Mouse (Mus musculus): ENCODE measurements around the gene Slc37a1. TPM values are rescaled to one million over a fixed set of nuclear protein-coding genes. Genes with fewer than 3 reads are reported as not detected.

Gene Slc37a1
- total and polyA plus RNA-seq, 2 experiments, result 1.4 to 4.7 TPM

DNA sequence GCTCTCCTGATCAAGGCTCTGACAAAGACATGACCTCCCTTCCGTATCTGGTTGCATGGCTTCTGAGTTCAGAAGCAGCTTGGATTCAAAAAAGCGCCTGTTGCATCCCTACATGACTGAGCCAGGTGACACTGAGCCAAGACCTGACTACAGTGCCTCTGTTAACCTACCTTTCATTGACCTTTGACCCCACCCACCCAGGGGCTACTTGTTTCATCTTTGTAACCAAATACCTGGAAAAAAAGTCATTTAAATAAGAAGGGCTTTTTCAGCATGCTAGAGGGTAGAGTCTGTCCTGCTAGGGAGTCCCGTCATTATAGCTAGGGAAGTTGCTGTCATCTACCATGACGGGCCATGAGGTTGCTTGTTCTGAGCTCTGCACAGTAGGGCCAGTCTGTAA, 16.8 kb downstream of the Slc37a1 start:
- H3K27me3 ChIP-seq (ENCODE audit: control insufficient read depth, insufficient read depth, low read length), result no peaks in the 10 kb centered on the region
- no peak for DNase-seq (ENCODE audit: extremely low read depth, low read depth, low spot score)
- H3K4me1 ChIP-seq (ENCODE audit: control insufficient read depth, insufficient read depth, low read length), result peaks cover 6% of the 10 kb centered on the region; the same call in 1 of the 2 replicates
- H3K27ac ChIP-seq (replicated peaks; ENCODE audit: insufficient read depth, low read depth, low read length), result no peak overlapping the region
- no peaks in the 10 kb centered on the region for H3K79me2 ChIP-seq (ENCODE audit: control insufficient read depth, insufficient read depth, low read length)
- TF ChIP-seq CTCF (IDR thresholded peaks at IDR 0.05; ENCODE audit: low read depth, low read length), result no peak
- no peaks in the 10 kb centered on the region for H3K36me3 ChIP-seq (ENCODE audit: control insufficient read depth, insufficient read depth, low read length)
- 65% methylated on average over 4 of the region's 4 CpGs for WGBS
- no peak overlapping the region for H3K4me3 ChIP-seq (ENCODE audit: insufficient read depth, low read depth, low read length)
- H3K9ac ChIP-seq (ENCODE audit: low read depth, low read length), result no peak overlapping the region

DNA sequence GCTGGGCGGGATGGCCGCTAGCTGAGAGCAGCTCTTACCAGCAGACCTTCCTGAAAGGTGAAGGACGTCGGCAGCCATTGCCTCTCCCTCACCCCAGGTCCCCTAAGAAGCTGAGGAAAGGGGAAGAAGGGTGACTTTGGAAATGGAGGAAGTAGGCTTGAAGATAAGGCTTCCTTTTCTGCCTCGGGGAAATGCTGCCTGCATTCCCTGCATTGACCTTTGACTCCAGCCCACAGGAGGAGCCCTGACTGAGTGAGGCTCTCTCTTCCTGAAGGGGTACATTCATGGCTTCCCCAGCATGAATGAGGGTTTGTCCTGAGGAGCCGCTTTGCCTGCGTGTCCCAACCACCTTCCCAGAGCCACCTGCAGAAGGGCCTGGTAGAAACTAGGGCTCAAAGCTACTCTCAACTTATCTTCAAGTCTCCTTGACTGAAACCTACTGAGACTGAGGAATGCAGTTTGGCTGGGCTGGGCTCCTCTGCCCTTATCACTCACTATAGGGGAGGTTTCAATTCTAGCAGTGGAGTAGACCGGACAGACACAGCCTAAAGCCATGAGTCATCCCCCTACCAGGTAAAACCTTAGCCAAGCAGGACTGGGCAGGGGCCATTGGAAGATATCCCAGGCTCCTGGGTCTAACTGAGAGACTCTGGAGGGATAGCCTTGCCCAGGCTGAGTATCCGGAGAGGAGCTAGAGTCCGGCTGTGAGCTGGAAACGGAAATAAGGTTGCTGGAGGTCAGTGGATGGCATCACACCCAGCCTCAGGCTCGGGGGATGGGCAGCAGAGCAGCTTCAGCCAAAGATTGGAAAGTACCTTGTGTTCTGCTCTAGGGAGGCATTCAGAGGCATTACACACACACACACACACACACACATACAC, 18.5 kb downstream of the Slc37a1 start:
- peak overlapping the region; percentile 7; the same call in 1 of the 2 replicates for H3K27ac ChIP-seq (replicated peaks; ENCODE audit: insufficient read depth, low read depth, low read length)
- no peak overlapping the region for H3K9ac ChIP-seq (ENCODE audit: low read depth, low read length)
- 49% methylated on average over 12 of the region's 12 CpGs for WGBS

GRCm38 (mm10) chr17:31305776-31306120, 19.2 kb downstream of the Slc37a1 start:
- Histone ChIP-seq H3K79me2 (ENCODE audit: control insufficient read depth, insufficient read depth, low read length) (no peaks in the 10 kb centered on the region), H3K9ac (ENCODE audit: low read depth, low read length) (no peak overlapping the region), H3K4me3 (ENCODE audit: insufficient read depth, low read depth, low read length) (no peak overlapping the region), H3K27me3 (ENCODE audit: control insufficient read depth, insufficient read depth, low read length) (no peaks in the 10 kb centered on the region), H3K27ac (replicated peaks; ENCODE audit: insufficient read depth, low read depth, low read length) (no peak overlapping the region), H3K36me3 (ENCODE audit: control insufficient read depth, insufficient read depth, low read length) (no peaks in the 10 kb centered on the region), H3K4me1 (ENCODE audit: control insufficient read depth, insufficient read depth, low read length) (peaks cover 6% of the 10 kb centered on the region; the same call in 1 of the 2 replicates)
- DNase-seq (ENCODE audit: extremely low read depth, low read depth, low spot score), result no peak
- no peak for TF ChIP-seq POLR2A (IDR thresholded peaks at IDR 0.05; ENCODE audit: extremely low read depth, insufficient read depth, low read length)
- TF ChIP-seq CTCF (IDR thresholded peaks at IDR 0.05; ENCODE audit: low read depth, low read length), result no peak
- 27% methylated on average over 5 of the region's 5 CpGs for WGBS

More for the DNA sequence above, 18.5 kb downstream of the Slc37a1 start:
- TF ChIP-seq CTCF (IDR thresholded peaks at IDR 0.05; ENCODE audit: low read depth, low read length), result no peak
- TF ChIP-seq POLR2A (IDR thresholded peaks at IDR 0.05; ENCODE audit: extremely low read depth, insufficient read depth, low read length), result no peak
- H3K36me3 ChIP-seq (ENCODE audit: control insufficient read depth, insufficient read depth, low read length), result no peaks in the 10 kb centered on the region
- peaks cover 6% of the 10 kb centered on the region; the same call in 1 of the 2 replicates for H3K4me1 ChIP-seq (ENCODE audit: control insufficient read depth, insufficient read depth, low read length)
- no peaks in the 10 kb centered on the region for H3K27me3 ChIP-seq (ENCODE audit: control insufficient read depth, insufficient read depth, low read length)
- DNase-seq (ENCODE audit: extremely low read depth, low read depth, low spot score), result peak; percentile 39
- no peaks in the 10 kb centered on the region for H3K79me2 ChIP-seq (ENCODE audit: control insufficient read depth, insufficient read depth, low read length)
- H3K4me3 ChIP-seq (ENCODE audit: insufficient read depth, low read depth, low read length), result no peak overlapping the region

GRCm38 (mm10) chr17:31307756-31308155, 21.2 kb downstream of the Slc37a1 start:
- H3K36me3 ChIP-seq (ENCODE audit: control insufficient read depth, insufficient read depth, low read length), result no peaks in the 10 kb centered on the region
- TF ChIP-seq CTCF (IDR thresholded peaks at IDR 0.05; ENCODE audit: low read depth, low read length) (no peak), POLR2A (IDR thresholded peaks at IDR 0.05; ENCODE audit: extremely low read depth, insufficient read depth, low read length) (no peak)
- WGBS, result 84% methylated on average over 3 of the region's 3 CpGs
- no peaks in the 10 kb centered on the region for H3K79me2 ChIP-seq (ENCODE audit: control insufficient read depth, insufficient read depth, low read length)
- no peaks in the 10 kb centered on the region for H3K27me3 ChIP-seq (ENCODE audit: control insufficient read depth, insufficient read depth, low read length)
- DNase-seq (ENCODE audit: extremely low read depth, low read depth, low spot score), result no peak
- H3K4me3 ChIP-seq (ENCODE audit: insufficient read depth, low read depth, low read length), result no peak overlapping the region
- no peak overlapping the region for H3K27ac ChIP-seq (replicated peaks; ENCODE audit: insufficient read depth, low read depth, low read length)
- peaks cover 6% of the 10 kb centered on the region; the same call in 1 of the 2 replicates for H3K4me1 ChIP-seq (ENCODE audit: control insufficient read depth, insufficient read depth, low read length)
- H3K9ac ChIP-seq (ENCODE audit: low read depth, low read length), result no peak overlapping the region

DNA sequence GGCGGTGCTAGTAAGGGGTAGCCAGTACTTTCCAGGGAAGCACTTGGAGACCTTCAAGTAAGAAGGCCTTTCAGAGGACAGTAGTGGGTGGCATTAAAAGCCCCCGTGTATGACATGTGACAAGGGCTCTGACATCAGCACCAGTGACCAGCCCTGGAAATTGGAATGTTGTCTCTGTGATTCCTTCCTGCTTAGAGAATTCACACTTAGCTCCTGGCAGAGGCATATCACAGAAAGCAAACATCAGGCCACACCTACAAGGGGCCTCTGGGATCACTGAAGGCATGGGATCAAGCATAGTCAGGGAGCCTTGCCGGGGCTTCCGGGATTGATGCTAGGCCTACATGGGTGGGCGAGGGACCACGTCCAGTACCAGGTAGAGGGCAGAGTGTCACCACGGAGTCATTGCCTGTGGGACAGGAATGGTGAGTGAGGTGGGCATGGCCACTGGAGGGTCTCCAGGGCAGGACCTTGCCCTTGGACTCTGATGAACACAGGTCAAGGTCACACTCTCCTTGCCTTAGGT, 21.8 kb downstream of the Slc37a1 start:
- Histone ChIP-seq H3K4me1 (ENCODE audit: control insufficient read depth, insufficient read depth, low read length) (peaks cover 6% of the 10 kb centered on the region; the same call in 1 of the 2 replicates), H3K27ac (replicated peaks; ENCODE audit: insufficient read depth, low read depth, low read length) (no peak overlapping the region), H3K27me3 (ENCODE audit: control insufficient read depth, insufficient read depth, low read length) (no peaks in the 10 kb centered on the region), H3K36me3 (ENCODE audit: control insufficient read depth, insufficient read depth, low read length) (no peaks in the 10 kb centered on the region), H3K79me2 (ENCODE audit: control insufficient read depth, insufficient read depth, low read length) (no peaks in the 10 kb centered on the region), H3K9ac (ENCODE audit: low read depth, low read length) (no peak overlapping the region), H3K4me3 (ENCODE audit: insufficient read depth, low read depth, low read length) (no peak overlapping the region)
- no peak for TF ChIP-seq CTCF (IDR thresholded peaks at IDR 0.05; ENCODE audit: low read depth, low read length)
- TF ChIP-seq POLR2A (IDR thresholded peaks at IDR 0.05; ENCODE audit: extremely low read depth, insufficient read depth, low read length), result no peak
- DNase-seq (ENCODE audit: extremely low read depth, low read depth, low spot score), result no peak
- 94% methylated on average over 7 of the region's 7 CpGs for WGBS
